Mouse (Mus musculus): ENCODE measurements around the gene Trpv5. TPM values are rescaled to one million over a fixed set of nuclear protein-coding genes. Genes with fewer than 3 reads are reported as not detected.

The Trpv5 gene
- total and polyA plus RNA-seq, 3 experiments: 0.12 to 0.26 TPM; not detected in 1

- Histone ChIP-seq H3K27ac (ENCODE audit: control insufficient read depth, low read depth, low read length) (no peak overlapping the region), H3K79me2 (ENCODE audit: control insufficient read depth, insufficient read depth, low read length, poor library complexity) (no peaks in the 10 kb centered on the region), H3K27me3 (ENCODE audit: control insufficient read depth in 1 of 2, insufficient read depth in 2 of 2, low read length in 2 of 2) (no peaks in the 10 kb centered on the region), H3K4me1 (ENCODE audit: control insufficient read depth in 1 of 2, insufficient read depth in 2 of 2, low read length in 2 of 2) (no peaks in the 10 kb centered on the region; a peak in 1 of 4 replicates), H3K36me3 (ENCODE audit: control insufficient read depth in 1 of 2, insufficient read depth in 2 of 2, low read length in 2 of 2) (peaks cover 2 to 21% of the 10 kb centered on the region in 2 experiments; a peak in 3 of 4 replicates), H3K9ac (ENCODE audit: control insufficient read depth, low read depth, low read length, poor library complexity, severe bottlenecking) (no peak overlapping the region), H3K4me3 (ENCODE audit: control insufficient read depth in 1 of 2, insufficient read depth in 1 of 2, low read depth in 2 of 2, low read length in 2 of 2) (no peak overlapping the region), H3K9me3 (replicated peaks; ENCODE audit: insufficient read depth, low read length) (no peaks in the 10 kb centered on the region)
- TF ChIP-seq EP300 (IDR thresholded peaks at IDR 0.05; ENCODE audit: low read depth in 1 of 2, low read length in 2 of 2): no peak
- TF ChIP-seq MEF2A (IDR thresholded peaks at IDR 0.05; ENCODE audit: extremely low read depth, insufficient replicate concordance, low read depth, low read length, poor library complexity, severe bottlenecking): no peak
- TF ChIP-seq ZKSCAN1 (IDR thresholded peaks at IDR 0.05; ENCODE audit: low read depth, low read length): no peak
- TF ChIP-seq NELFE (IDR thresholded peaks at IDR 0.05; ENCODE audit: low read depth, low read length): no peak
- TF ChIP-seq TAL1 (IDR thresholded peaks at IDR 0.05; ENCODE audit: low read length): no peak
- no peak for TF ChIP-seq NRF1 (IDR thresholded peaks at IDR 0.05; ENCODE audit: insufficient read depth, low read depth, low read length, poor library complexity, severe bottlenecking)
- TF ChIP-seq ZNF384 (IDR thresholded peaks at IDR 0.05; ENCODE audit: low read depth, low read length): no peak
- no peak for TF ChIP-seq MXI1 (IDR thresholded peaks at IDR 0.05; ENCODE audit: low read depth, low read length)
- no peak for DNase-seq (ENCODE audit: low read depth, low spot score)
Measured at GRCm38 (mm10) chr6:41694407-41694806, 13.8 kb upstream of the Trpv5 start.

- Histone ChIP-seq H3K79me2 (ENCODE audit: control insufficient read depth, insufficient read depth, low read length, poor library complexity) (no peaks in the 10 kb centered on the region), H3K27ac (ENCODE audit: control insufficient read depth, low read depth, low read length) (no peak overlapping the region), H3K9ac (ENCODE audit: control insufficient read depth, low read depth, low read length, poor library complexity, severe bottlenecking) (no peak overlapping the region), H3K4me3 (ENCODE audit: control insufficient read depth in 1 of 2, insufficient read depth in 1 of 2, low read depth in 2 of 2, low read length in 2 of 2) (no peak overlapping the region), H3K36me3 (ENCODE audit: control insufficient read depth in 1 of 2, insufficient read depth in 2 of 2, low read length in 2 of 2) (peaks cover 2 to 29% of the 10 kb centered on the region in 2 experiments; a peak in 3 of 4 replicates), H3K9me3 (replicated peaks; ENCODE audit: insufficient read depth, low read length) (no peaks in the 10 kb centered on the region), H3K4me1 (ENCODE audit: control insufficient read depth in 1 of 2, insufficient read depth in 2 of 2, low read length in 2 of 2) (no peaks in the 10 kb centered on the region), H3K27me3 (ENCODE audit: control insufficient read depth in 1 of 2, insufficient read depth in 2 of 2, low read length in 2 of 2) (no peaks in the 10 kb centered on the region)
- no peak for DNase-seq (ENCODE audit: low read depth, low spot score)
- TF ChIP-seq ZKSCAN1 (IDR thresholded peaks at IDR 0.05; ENCODE audit: low read depth, low read length): no peak
- TF ChIP-seq USF1 (IDR thresholded peaks at IDR 0.05; ENCODE audit: low read depth, low read length): no peak
- TF ChIP-seq EP300 (IDR thresholded peaks at IDR 0.05; ENCODE audit: low read depth in 1 of 2, low read length in 2 of 2): no peak
- TF ChIP-seq MAX (IDR thresholded peaks at IDR 0.05; ENCODE audit: low read length): no peak
- TF ChIP-seq POLR2AphosphoS2 (IDR thresholded peaks at IDR 0.05; ENCODE audit: low read length): no peak
- no peak for TF ChIP-seq ZC3H11A (IDR thresholded peaks at IDR 0.05; ENCODE audit: low read depth, low read length)
- no peak for TF ChIP-seq MEF2A (IDR thresholded peaks at IDR 0.05; ENCODE audit: extremely low read depth, insufficient replicate concordance, low read depth, low read length, poor library complexity, severe bottlenecking)
- TF ChIP-seq NRF1 (IDR thresholded peaks at IDR 0.05; ENCODE audit: insufficient read depth, low read depth, low read length, poor library complexity, severe bottlenecking): no peak
- TF ChIP-seq ELF1 (IDR thresholded peaks at IDR 0.05; ENCODE audit: low read depth, low read length): no peak
- TF ChIP-seq USF2 (IDR thresholded peaks at IDR 0.05; ENCODE audit: borderline replicate concordance in 1 of 2, insufficient read depth in 1 of 2, low read depth in 1 of 2, low read length in 2 of 2): no peak
- no peak for TF ChIP-seq TCF12 (IDR thresholded peaks at IDR 0.05; ENCODE audit: low read depth, low read length)
- no peak for TF ChIP-seq GATA1 (IDR thresholded peaks at IDR 0.05; ENCODE audit: low read depth, low read length)
- TF ChIP-seq MXI1 (IDR thresholded peaks at IDR 0.05; ENCODE audit: low read depth, low read length): no peak
Measured at GRCm38 (mm10) chr6:41692200-41692599, 11.6 kb upstream of the Trpv5 start.
